Mouse (Mus musculus) hematopoietic stem cell, adult 5-6 weeks (primary cell): ENCODE data around the gene Gm20937. TPM values are rescaled to one million over a fixed set of nuclear protein-coding genes. Genes with fewer than 3 reads are reported as not detected.
"Not testable (repeated sequence)": the region's sequence is repeated elsewhere in the genome, so short reads cannot be mapped to it uniquely, and the experiment has no call there.

Experiments
- ATAC-seq, 2 experiments: fragments of 125-278 bp in 1 of 2; replicated peaks in 1 of 2; 2 replicates each; pipeline ENCODE4 v1.8.0; 2016 to 2017; ENCODE audit warnings: inconsistent platforms in 2 of 2, mild to moderate bottlenecking in 2 of 2, moderate number of reproducible peaks in 2 of 2, low read depth in 1 of 2, moderate TSS enrichment in 1 of 2; ENCODE audit not compliant: low FRiP score in 2 of 2, poor library complexity in 2 of 2, severe bottlenecking in 2 of 2, insufficient read depth in 1 of 2, low TSS enrichment in 1 of 2
- total RNA-seq: library from RNA; stranded (forward); fragments of 172-1452, 232-1000 nt; gene quantifications from 2 replicates; pipeline ENCODE4 v1.2.3, GENCODE M21; 2017

Gene Gm20937
- total RNA-seq = not detected in 2 replicates

DNA sequence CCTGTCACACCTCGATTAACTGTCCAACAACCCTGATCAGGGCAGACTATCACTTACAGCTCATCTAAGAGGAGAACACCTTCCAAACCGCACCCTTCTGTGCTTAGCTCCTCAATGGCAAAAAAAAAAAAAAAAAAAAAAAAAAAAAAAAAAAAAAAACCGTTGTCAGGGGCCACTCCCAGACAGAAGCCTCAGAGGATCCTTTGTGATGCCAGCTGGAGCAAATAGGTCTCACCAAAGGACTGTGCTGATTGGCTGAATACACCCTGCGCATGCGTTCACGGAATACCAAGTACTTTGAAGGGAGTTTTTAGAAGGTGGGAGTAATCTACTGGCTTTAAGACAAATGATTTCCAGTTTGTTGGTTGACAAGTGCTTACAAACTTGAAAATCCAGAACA, at the start of gene Gm20937:
Gene Gm20937, minus strand, starts transcription at position 101 of the 400 bp plus-strand sequence.
- ATAC-seq = not testable (repeated sequence)

Other genes starting within 250 kb of the Gm20937 start
- gene Gm20816, start 243.1 kb upstream of the Gm20937 start, total RNA-seq = not detected in 2 replicates